Mouse (Mus musculus) bone marrow macrophage, adult 2 months (primary cell): ENCODE results near the gene Gpr27. TPM values are rescaled to one million over a fixed set of nuclear protein-coding genes. Genes with fewer than 3 reads are reported as not detected.

ENCODE experiments used
- H3K27ac ChIP-seq: 2 replicates; pipeline ENCODE4 v1.5.1; 2012; ENCODE audit warnings: low read depth, low read length; ENCODE audit not compliant: insufficient read depth
- H3K4me1 ChIP-seq: 2 replicates; pipeline ENCODE4 v1.6.1; 2012; ENCODE audit warnings: low read length; ENCODE audit not compliant: control insufficient read depth, insufficient read depth
- H3K4me3 ChIP-seq: 2 replicates; pipeline ENCODE4 v1.5.1; 2012; ENCODE audit warnings: mild to moderate bottlenecking, low read length, moderate library complexity; ENCODE audit not compliant: insufficient read depth
- CTCF ChIP-seq: IDR thresholded peaks from 2 replicates; pipeline ENCODE4 v1.5.1; 2012; ENCODE audit warnings: low read depth, mild to moderate bottlenecking, low read length, moderate library complexity
- POLR2A ChIP-seq: IDR thresholded peaks from 2 replicates; pipeline ENCODE4 v1.6.1; 2012; ENCODE audit warnings: mild to moderate bottlenecking, low read depth, low read length, borderline replicate concordance
- polyA plus RNA-seq: library from polyadenylated mRNA; stranded (reverse); fragments of >200 nt; gene quantifications from 2 replicates; pipeline ENCODE4 v1.2.4, GENCODE M21; 2012; ENCODE audit not compliant: missing spikeins, insufficient read depth, insufficient read length

Gpr27 gene
- polyA plus RNA-seq, 1 experiment: not detected

- TF ChIP-seq POLR2A: no peak
- no peak for TF ChIP-seq CTCF
- peaks cover 25% of the 10 kb centered on the region for H3K4me1 ChIP-seq
- H3K27ac ChIP-seq: no peak overlapping the region
- H3K4me3 ChIP-seq: no peak overlapping the region
Measured at GRCm38 (mm10) chr6:99658586-99658985, 33.9 kb upstream of the Gpr27 start.

- TF ChIP-seq POLR2A (no peak), CTCF (no peak)
- Histone ChIP-seq H3K4me1 (peaks cover 24% of the 10 kb centered on the region), H3K27ac (peak overlapping the region; percentile 18; the same call in 1 of the 2 replicates), H3K4me3 (no peak overlapping the region)
Measured at GRCm38 (mm10) chr6:99660443-99660842, 32.0 kb upstream of the Gpr27 start.

- no peak for TF ChIP-seq CTCF
- Histone ChIP-seq H3K4me1 (peaks cover 28% of the 10 kb centered on the region), H3K27ac (no peak overlapping the region), H3K4me3 (no peak overlapping the region)
Measured at GRCm38 (mm10) chr6:99663232-99663631, 29.2 kb upstream of the Gpr27 start.

- Histone ChIP-seq H3K4me1 (peaks cover 23% of the 10 kb centered on the region), H3K4me3 (peak overlapping the region; percentile 75), H3K27ac (peak overlapping the region; percentile 18)
- TF ChIP-seq POLR2A (no peak), CTCF (no peak)
Measured at GRCm38 (mm10) chr6:99665457-99666317, 26.8 kb upstream of the Gpr27 start.

- H3K4me3 ChIP-seq: peak within 1 kb of the TSS; percentile 75
- peak within 1 kb of the TSS; percentile 32 for H3K27ac ChIP-seq
- TF ChIP-seq POLR2A (no peak), CTCF (no peak)
- peaks cover 17% of the 10 kb centered on the region for H3K4me1 ChIP-seq
Measured at GRCm38 (mm10) chr6:99666318-99667171, 25.9 kb upstream of the Gpr27 start, which contains the start of the genes Eif4e3 and Gm20696. TSS of gene Eif4e3 (minus strand) at chr6:99666771. TSS of gene Gm20696 (minus strand) at chr6:99666797.

GRCm38 (mm10) chr6:99667290-99667689 is 25.2 kb upstream of the Gpr27 start:
- peak overlapping the region; percentile 32 for H3K27ac ChIP-seq
- H3K4me1 ChIP-seq: peaks cover 17% of the 10 kb centered on the region
- H3K4me3 ChIP-seq: peak overlapping the region; percentile 69
- TF ChIP-seq POLR2A: no peak
- no peak for TF ChIP-seq CTCF

GRCm38 (mm10) chr6:99669481-99670325 is 22.8 kb upstream of the Gpr27 start:
- Histone ChIP-seq H3K27ac (no peak overlapping the region), H3K4me3 (no peak overlapping the region), H3K4me1 (peaks cover 8% of the 10 kb centered on the region)
- TF ChIP-seq CTCF (no peak), POLR2A (no peak)

- TF ChIP-seq CTCF (peak; percentile 44), POLR2A (no peak)
- Histone ChIP-seq H3K4me3 (no peak overlapping the region), H3K27ac (no peak overlapping the region), H3K4me1 (peaks cover 8% of the 10 kb centered on the region)
Measured at GRCm38 (mm10) chr6:99670481-99671119, 21.9 kb upstream of the Gpr27 start.

GRCm38 (mm10) chr6:99671768-99672167 is 20.7 kb upstream of the Gpr27 start:
- Histone ChIP-seq H3K4me3 (no peak overlapping the region), H3K27ac (no peak overlapping the region), H3K4me1 (peaks cover 8% of the 10 kb centered on the region)
- TF ChIP-seq POLR2A (no peak), CTCF (no peak)
